13 mouse cellular contexts compared by ENCODE assay signal in genomic region chr11:71672171-71673050, GRCm38 (mm10).
DNase-seq lines count a peak whose midpoint lies in the region; ATAC-seq and TF ChIP-seq lines count a peak whose summit lies in the region.
"Had no signal": no experiment of that assay in that cellular context is flagged by ENCODE, and none has a peak within 500 bp of the region (broad histone marks: within the 10 kb centered on the region; RNA-seq: fewer than 3 reads in every experiment).

No protein-coding gene starts in this region.

- TF ChIP-seq CTCF in midbrain, postnatal 0 days (IDR thresholded peaks at IDR 0.05), result no peak

- H3K4me3 ChIP-seq in midbrain, postnatal 0 days (ENCODE audit: low read depth, low read length), result no peak overlapping the region
- no peak overlapping the region for H3K4me3 ChIP-seq in midbrain, embryonic 11.5 days (ENCODE audit: low read depth, low read length)
- H3K4me3 ChIP-seq in embryonic facial prominence, embryonic 10.5 days, result no peak overlapping the region
- H3K4me3 ChIP-seq: heart, embryonic 15.5 days; liver, embryonic 13.5 days had no signal

- no peak overlapping the region for H3K27ac ChIP-seq in midbrain, postnatal 0 days (ENCODE audit: low read depth, low read length)
- H3K27ac ChIP-seq in midbrain, embryonic 11.5 days (ENCODE audit: low read depth, low read length), result no peak overlapping the region
- H3K27ac ChIP-seq in embryonic facial prominence, embryonic 10.5 days (replicated peaks), result no peak overlapping the region
- H3K27ac ChIP-seq: heart, embryonic 15.5 days; liver, embryonic 13.5 days; macrophage had no signal

- H3K4me1 ChIP-seq in midbrain, postnatal 0 days (ENCODE audit: insufficient read depth, low read length), result 0 out of 2 replicates have a peak, but pooled peaks cover 3% of the 10 kb centered on the region
- no peaks in the 10 kb centered on the region for H3K4me1 ChIP-seq in midbrain, embryonic 11.5 days (ENCODE audit: control insufficient read depth, insufficient read depth, low read length)
- peaks cover 7% of the 10 kb centered on the region; the same call in 1 of the 2 replicates for H3K4me1 ChIP-seq in embryonic facial prominence, embryonic 10.5 days
- H3K4me1 ChIP-seq: heart, embryonic 15.5 days; liver, embryonic 13.5 days had no signal

- H3K27me3 ChIP-seq in midbrain, postnatal 0 days (ENCODE audit: insufficient read depth, low read length), result no peaks in the 10 kb centered on the region
- no peaks in the 10 kb centered on the region; the same call in 1 of the 2 replicates for H3K27me3 ChIP-seq in midbrain, embryonic 11.5 days (ENCODE audit: control insufficient read depth, insufficient read depth, low read length)
- no peaks in the 10 kb centered on the region for H3K27me3 ChIP-seq in embryonic facial prominence, embryonic 10.5 days (replicated peaks; ENCODE audit: low read depth, poor library complexity, severe bottlenecking)
- H3K27me3 ChIP-seq: heart, embryonic 15.5 days; liver, embryonic 13.5 days had no signal

- 48% methylated on average over 8 of the region's 8 CpGs for WGBS in midbrain, postnatal 0 days
- 51% methylated on average over 8 of the region's 8 CpGs for WGBS in midbrain, embryonic 11.5 days
- 59% methylated on average over 8 of the region's 8 CpGs for WGBS in embryonic facial prominence, embryonic 10.5 days

- no peak overlapping the region for H3K9ac ChIP-seq in midbrain, postnatal 0 days (replicated peaks; ENCODE audit: low read length, poor library complexity, severe bottlenecking)
- H3K9ac ChIP-seq in midbrain, embryonic 11.5 days (ENCODE audit: low read length), result no peak overlapping the region
- H3K9ac ChIP-seq: heart, embryonic 15.5 days; liver, embryonic 13.5 days had no signal

- DNase-seq in adrenal gland, adult (ENCODE audit: inconsistent age in 2 of 2, low spot score in 1 of 2), result peak; percentile 29 to 69
- DNase-seq in adrenal gland, postnatal 4 days (ENCODE audit: low spot score in 2 of 2), result no peak
- peak; percentile 47 for DNase-seq in midbrain, postnatal 0 days (ENCODE audit: low spot score)
- no peak for DNase-seq in midbrain, embryonic 11.5 days (ENCODE audit: low spot score, missing footprints)
- DNase-seq in cerebellum, adult 11-12 months, result peak; percentile 71
- peak; percentile 32 for DNase-seq in embryonic facial prominence, embryonic 10.5 days (ENCODE audit: low spot score)
- DNase-seq in spleen, postnatal 4 days (ENCODE audit: low spot score in 2 of 2), result no peak
- no peak for DNase-seq in left cerebral cortex, adult 9 months (ENCODE audit: low spot score in 2 of 2)
- DNase-seq: kidney, postnatal 25 days; liver, embryonic 13.5 days; thymus, adult 18-20 months had no signal

- no peaks in the 10 kb centered on the region for H3K9me3 ChIP-seq in midbrain, postnatal 0 days (ENCODE audit: low read length)
- H3K9me3 ChIP-seq in midbrain, embryonic 11.5 days (ENCODE audit: control insufficient read depth, low read length), result no peaks in the 10 kb centered on the region
- H3K9me3 ChIP-seq in embryonic facial prominence, embryonic 10.5 days, result no peaks in the 10 kb centered on the region
- H3K9me3 ChIP-seq: heart, embryonic 15.5 days; liver, embryonic 13.5 days had no signal

- no peak for ATAC-seq in midbrain, postnatal 0 days (ENCODE audit: low FRiP score)
- ATAC-seq in midbrain, embryonic 11.5 days (ENCODE audit: low FRiP score), result no peak

- no peaks in the 10 kb centered on the region for H3K36me3 ChIP-seq in midbrain, postnatal 0 days (ENCODE audit: insufficient read depth, low read length)
- H3K36me3 ChIP-seq in midbrain, embryonic 11.5 days (ENCODE audit: control insufficient read depth, insufficient read depth, low read length), result no peaks in the 10 kb centered on the region
- H3K36me3 ChIP-seq in embryonic facial prominence, embryonic 10.5 days (replicated peaks), result no peaks in the 10 kb centered on the region
- H3K36me3 ChIP-seq: heart, embryonic 15.5 days; liver, embryonic 13.5 days had no signal

- no peak overlapping the region for H3K4me2 ChIP-seq in midbrain, postnatal 0 days (ENCODE audit: low read depth, low read length, poor library complexity, severe bottlenecking)
- no peak overlapping the region for H3K4me2 ChIP-seq in midbrain, embryonic 11.5 days
- H3K4me2 ChIP-seq: heart, embryonic 15.5 days; liver, embryonic 13.5 days had no signal

Comparison
In these comparisons a context has a peak if more than half of its experiments do, and no peak if none do; other contexts are left out.
1. DNase-seq: peak in adrenal gland, adult (2 of 2), midbrain, postnatal 0 days (single experiment), cerebellum, adult 11-12 months (single experiment) and embryonic facial prominence, embryonic 10.5 days (single experiment); none in adrenal gland, postnatal 4 days (0 of 2), midbrain, embryonic 11.5 days (single experiment), spleen, postnatal 4 days (0 of 2) and left cerebral cortex, adult 9 months (0 of 2).